Mouse (Mus musculus): ENCODE measurements around the gene Ndufaf8. TPM values are rescaled to one million over a fixed set of nuclear protein-coding genes. Genes with fewer than 3 reads are reported as not detected.

Gene Ndufaf8
- total RNA-seq, 2 experiments from 2014 or later = 67.1 to 69.7 TPM

Small RNA genes lying within 50 kb of the gene (microRNA-seq; reads per million reads assigned to microRNA genes)
- not detected for gene Gm25948

Other genes with a start within 250 kb of the Ndufaf8 start
- 10 to 100 TPM; 29.5 to 30.4 TPM for gene Chmp6, start 185.5 kb upstream of the Ndufaf8 start, total RNA-seq (2021)
- gene Baiap2, start 156.2 kb upstream of the Ndufaf8 start, total RNA-seq (2021) = 1 to 10 TPM; 7.1 to 8.0 TPM
- 1 to 10 TPM; 4.3 to 4.7 TPM for gene Aatk, start 51.8 kb upstream of the Ndufaf8 start, total RNA-seq (2021)
- 1 to 10 TPM; 9.3 to 9.7 TPM for gene Cep131, start 12.1 kb upstream of the Ndufaf8 start, total RNA-seq (2021)
- 1 to 10 TPM; 7.4 to 8.2 TPM for gene Tepsin, start 197 bp upstream of the Ndufaf8 start, total RNA-seq (2021)
- gene Slc38a10, start 52.4 kb downstream of the Ndufaf8 start, total RNA-seq (2021) = 10 to 100 TPM; 75.9 to 78.0 TPM
- gene Bahcc1, start 134.0 kb downstream of the Ndufaf8 start, total RNA-seq (2021) = 1 to 10 TPM; 7.8 to 8.3 TPM
- 100 to 1,000 TPM; 282 to 346 TPM for gene Actg1, start 249.6 kb downstream of the Ndufaf8 start, total RNA-seq (2021)

Measured in heart, postnatal 25 days (tissue).